In genomic region chr9:123734133-123734532, GRCm38 (mm10) we compare ENCODE assay signal across 16 mouse cellular contexts. TPM values are rescaled to one million over a fixed set of nuclear protein-coding genes. Genes with fewer than 3 reads are reported as not detected.
"Had no signal": no experiment of that assay in that cellular context is flagged by ENCODE, and none has a peak within 500 bp of the region (broad histone marks: within the 10 kb centered on the region; RNA-seq: fewer than 3 reads in every experiment).

No protein-coding gene starts in this region.

- H3K4me1 ChIP-seq: midbrain, embryonic 10.5 days; midbrain, embryonic 12.5 days; neural tube, embryonic 12.5 days; stomach, embryonic 15.5 days had no signal

- H3K36me3 ChIP-seq: midbrain, embryonic 10.5 days; midbrain, embryonic 12.5 days; neural tube, embryonic 12.5 days; stomach, embryonic 15.5 days had no signal

- H3K27ac ChIP-seq: midbrain, embryonic 10.5 days; midbrain, embryonic 12.5 days; neural tube, embryonic 12.5 days; stomach, embryonic 15.5 days; stomach, postnatal 0 days had no signal

- H3K9ac ChIP-seq: lung, embryonic 14.5 days; midbrain, embryonic 12.5 days; neural tube, embryonic 12.5 days; stomach, embryonic 15.5 days had no signal

- ATAC-seq: midbrain, embryonic 16.5 days had no signal

- H3K4me3 ChIP-seq: midbrain, embryonic 10.5 days; midbrain, embryonic 12.5 days; myocyte; neural tube, embryonic 12.5 days; stomach, embryonic 15.5 days had no signal

- H3K4me2 ChIP-seq: lung, embryonic 14.5 days; midbrain, embryonic 12.5 days; neural tube, embryonic 12.5 days; stomach, embryonic 15.5 days had no signal

- H3K27me3 ChIP-seq: midbrain, embryonic 12.5 days; neural tube, embryonic 12.5 days; stomach, embryonic 15.5 days had no signal

- H3K9me3 ChIP-seq: midbrain, embryonic 10.5 days; midbrain, embryonic 12.5 days; neural tube, embryonic 12.5 days; stomach, embryonic 15.5 days had no signal

- DNase-seq: lung, adult 18-20 months; lung, embryonic 14.5 days; lung, postnatal 10 days; lung, postnatal 4 days; midbrain, embryonic 14.5 days; right cerebral cortex, postnatal 14 days; thymus, postnatal 14 days; thymus, postnatal 36 days had no signal

RNA-seq across cellular contexts. Expression of gene Slc6a20a, which starts 55.4 kb away (rescaled TPM):
- total RNA-seq: neutrophil, adult 5-6 weeks had no signal
